Mouse (Mus musculus): ENCODE results near the gene Olfr480. TPM values are rescaled to one million over a fixed set of nuclear protein-coding genes. Genes with fewer than 3 reads are reported as not detected.

Gene Olfr480
- polyA plus RNA-seq (2014; fragmentation: Nextera tagmentation; extraction: Ambion mirVana): not detected in 2 replicates

DNA sequence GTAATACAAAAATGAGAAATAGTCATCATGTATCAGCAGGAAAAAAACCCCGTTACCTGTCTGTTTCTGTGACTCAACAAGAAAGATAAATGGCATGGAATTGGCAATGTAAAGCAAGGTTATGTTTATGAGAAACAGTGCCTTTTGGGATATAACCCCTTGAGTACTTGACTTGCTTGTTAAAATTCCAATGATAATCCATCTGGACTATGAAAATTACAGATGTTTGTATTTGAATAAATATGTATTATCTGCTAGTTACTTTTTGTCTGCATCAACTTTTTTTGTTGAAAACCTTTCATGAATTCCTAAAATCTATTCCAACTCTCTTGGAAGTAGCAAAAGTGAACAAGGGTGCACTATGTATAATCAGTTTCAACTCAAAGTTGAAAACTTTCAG lies at the start of gene Olfr480:
Gene Olfr480 (minus strand): TSS at position 101 of the 400 bp plus-strand sequence.
- H3K4me3 ChIP-seq (ENCODE audit: low read depth, low read length): no peak within 1 kb of the TSS
- no peak within 1 kb of the TSS for H3K9ac ChIP-seq (replicated peaks; ENCODE audit: low read depth, low read length)
- no peak within 1 kb of the TSS for H3K27ac ChIP-seq (ENCODE audit: low read depth, low read length)
- WGBS: 92% methylated on average over 1 of the region's 1 CpGs
- H3K4me1 ChIP-seq (ENCODE audit: control insufficient read depth, insufficient read depth, low read length): no peaks in the 10 kb centered on the region
- ATAC-seq (ENCODE audit: low read depth): no peak
- H3K4me2 ChIP-seq (ENCODE audit: low read depth, low read length): no peak within 1 kb of the TSS
- H3K27me3 ChIP-seq (ENCODE audit: control insufficient read depth, insufficient read depth, low read length): no peaks in the 10 kb centered on the region
- no peaks in the 10 kb centered on the region for H3K9me3 ChIP-seq (ENCODE audit: control insufficient read depth, low read length)
- no peaks in the 10 kb centered on the region for H3K36me3 ChIP-seq (ENCODE audit: control insufficient read depth, insufficient read depth, low read length)

DNA sequence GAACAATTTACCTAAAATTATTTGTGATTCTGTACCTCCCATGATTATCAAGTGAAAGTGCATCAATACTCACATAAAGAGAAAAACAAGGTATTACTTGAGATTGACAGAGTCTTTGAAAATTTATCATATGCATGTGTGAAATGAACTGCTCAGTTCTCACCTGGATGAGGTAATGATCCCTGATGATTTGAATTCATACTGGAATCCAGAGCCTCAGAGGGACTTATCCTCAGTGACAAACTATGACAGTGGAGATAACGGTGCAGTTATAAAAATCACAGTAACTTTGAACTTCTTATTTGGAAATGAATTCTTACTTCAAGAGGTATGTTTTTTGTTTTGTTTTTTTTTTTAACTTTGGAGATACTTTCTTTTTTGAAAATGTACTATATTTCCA lies 33.4 kb upstream of the Olfr480 start, which contains the start of gene Olfr483:
Gene Olfr483 (plus strand): TSS at position 301 of the 400 bp plus-strand sequence.
- H3K4me2 ChIP-seq (ENCODE audit: low read depth, low read length): no peak within 1 kb of the TSS
- ATAC-seq (ENCODE audit: low read depth): no peak
- H3K27me3 ChIP-seq (ENCODE audit: control insufficient read depth, insufficient read depth, low read length): no peaks in the 10 kb centered on the region
- no peaks in the 10 kb centered on the region for H3K4me1 ChIP-seq (ENCODE audit: control insufficient read depth, insufficient read depth, low read length)
- no peaks in the 10 kb centered on the region for H3K36me3 ChIP-seq (ENCODE audit: control insufficient read depth, insufficient read depth, low read length)
- 87% methylated on average over 1 of the region's 1 CpGs for WGBS
- H3K27ac ChIP-seq (ENCODE audit: low read depth, low read length): no peak within 1 kb of the TSS
- H3K9me3 ChIP-seq (ENCODE audit: control insufficient read depth, low read length): no peaks in the 10 kb centered on the region
- H3K9ac ChIP-seq (replicated peaks; ENCODE audit: low read depth, low read length): no peak within 1 kb of the TSS
- H3K4me3 ChIP-seq (ENCODE audit: low read depth, low read length): no peak within 1 kb of the TSS

DNA sequence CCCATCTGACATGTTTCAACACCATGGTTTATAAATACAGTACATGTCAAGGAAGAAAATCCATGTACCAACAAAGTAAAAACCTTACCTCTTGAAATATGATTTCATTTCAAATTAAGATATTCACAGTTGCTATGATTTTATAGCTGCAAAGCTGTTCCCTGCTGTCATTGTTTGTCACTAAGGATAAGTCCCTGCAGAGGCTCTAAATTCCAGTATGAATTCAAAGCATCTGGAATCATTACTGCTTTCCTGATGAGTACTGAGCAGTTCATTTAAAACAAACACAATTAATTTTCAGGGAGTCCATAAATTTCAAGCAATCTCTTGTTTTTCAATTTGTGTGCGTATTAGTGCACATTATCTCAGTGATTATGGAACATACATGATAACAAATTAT lies 30.3 kb upstream of the Olfr480 start, which contains the start of gene Olfr482:
Gene Olfr482 (minus strand): TSS at position 101 of the 400 bp plus-strand sequence.
- Histone ChIP-seq H3K36me3 (ENCODE audit: control insufficient read depth, insufficient read depth, low read length) (no peaks in the 10 kb centered on the region), H3K9ac (replicated peaks; ENCODE audit: low read depth, low read length) (no peak within 1 kb of the TSS), H3K4me2 (ENCODE audit: low read depth, low read length) (no peak within 1 kb of the TSS), H3K27me3 (ENCODE audit: control insufficient read depth, insufficient read depth, low read length) (no peaks in the 10 kb centered on the region), H3K4me3 (ENCODE audit: low read depth, low read length) (no peak within 1 kb of the TSS), H3K27ac (ENCODE audit: low read depth, low read length) (no peak within 1 kb of the TSS), H3K9me3 (ENCODE audit: control insufficient read depth, low read length) (no peaks in the 10 kb centered on the region), H3K4me1 (ENCODE audit: control insufficient read depth, insufficient read depth, low read length) (no peaks in the 10 kb centered on the region)
- 73% methylated on average over 1 of the region's 1 CpGs for WGBS
- no peak for ATAC-seq (ENCODE audit: low read depth)

DNA sequence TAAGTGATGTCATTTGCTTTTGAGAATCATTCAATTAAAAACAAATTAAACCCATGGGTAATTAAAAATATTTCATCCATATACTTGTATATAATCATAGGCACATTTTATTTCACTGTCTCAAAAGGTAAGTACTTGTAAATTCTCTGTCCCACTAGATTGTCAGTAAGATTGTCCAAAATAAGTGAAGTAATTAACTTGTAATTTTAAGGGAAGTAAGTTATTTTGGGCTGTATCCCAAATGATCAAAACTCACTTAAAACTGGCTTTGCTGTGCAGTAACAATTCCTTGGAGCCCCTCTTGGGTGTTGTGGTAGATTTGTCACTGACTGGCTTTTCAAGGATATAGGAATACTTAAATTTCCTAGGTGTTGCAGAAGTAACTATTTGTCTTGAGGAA lies 12.4 kb upstream of the Olfr480 start, which contains the start of gene Olfr481:
Gene Olfr481 (plus strand): TSS at position 301 of the 400 bp plus-strand sequence.
- H3K27ac ChIP-seq (ENCODE audit: low read depth, low read length): no peak within 1 kb of the TSS
- H3K9me3 ChIP-seq (ENCODE audit: control insufficient read depth, low read length): no peaks in the 10 kb centered on the region
- no peak within 1 kb of the TSS for H3K4me3 ChIP-seq (ENCODE audit: low read depth, low read length)
- H3K4me1 ChIP-seq (ENCODE audit: control insufficient read depth, insufficient read depth, low read length): no peaks in the 10 kb centered on the region
- no peak within 1 kb of the TSS for H3K4me2 ChIP-seq (ENCODE audit: low read depth, low read length)
- ATAC-seq (ENCODE audit: low read depth): no peak
- H3K36me3 ChIP-seq (ENCODE audit: control insufficient read depth, insufficient read depth, low read length): no peaks in the 10 kb centered on the region
- H3K27me3 ChIP-seq (ENCODE audit: control insufficient read depth, insufficient read depth, low read length): no peaks in the 10 kb centered on the region
- no peak within 1 kb of the TSS for H3K9ac ChIP-seq (replicated peaks; ENCODE audit: low read depth, low read length)

DNA sequence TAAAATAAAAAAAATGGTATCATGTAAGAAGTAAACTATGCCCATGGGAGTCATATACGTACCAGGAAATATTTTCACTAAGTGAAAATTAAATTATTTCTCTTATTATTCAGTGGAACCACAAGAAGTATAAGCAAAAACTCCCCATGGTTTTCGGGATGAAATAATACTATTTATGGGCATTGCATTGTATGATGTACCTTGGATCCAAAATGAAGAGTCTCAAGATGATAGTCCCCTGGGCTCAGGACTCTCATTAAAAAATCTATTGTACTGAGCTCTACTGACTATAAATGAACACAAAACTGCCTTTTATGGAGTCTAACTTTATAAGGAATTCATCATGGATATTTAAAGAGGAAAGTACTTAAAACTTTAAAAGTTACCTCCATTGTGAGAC lies 16.8 kb downstream of the Olfr480 start, which contains the start of gene Olfr479:
Gene Olfr479 (plus strand): TSS at position 301 of the 400 bp plus-strand sequence.
- WGBS: 93% methylated on average over 2 of the region's 2 CpGs
- H3K27ac ChIP-seq (ENCODE audit: low read depth, low read length): no peak within 1 kb of the TSS
- H3K4me3 ChIP-seq (ENCODE audit: low read depth, low read length): no peak within 1 kb of the TSS
- H3K4me1 ChIP-seq (ENCODE audit: control insufficient read depth, insufficient read depth, low read length): no peaks in the 10 kb centered on the region
- no peak within 1 kb of the TSS for H3K9ac ChIP-seq (replicated peaks; ENCODE audit: low read depth, low read length)
- no peak within 1 kb of the TSS for H3K4me2 ChIP-seq (ENCODE audit: low read depth, low read length)
- no peak for ATAC-seq (ENCODE audit: low read depth)
- no peaks in the 10 kb centered on the region for H3K9me3 ChIP-seq (ENCODE audit: control insufficient read depth, low read length)
- H3K36me3 ChIP-seq (ENCODE audit: control insufficient read depth, insufficient read depth, low read length): no peaks in the 10 kb centered on the region
- H3K27me3 ChIP-seq (ENCODE audit: control insufficient read depth, insufficient read depth, low read length): no peaks in the 10 kb centered on the region

DNA sequence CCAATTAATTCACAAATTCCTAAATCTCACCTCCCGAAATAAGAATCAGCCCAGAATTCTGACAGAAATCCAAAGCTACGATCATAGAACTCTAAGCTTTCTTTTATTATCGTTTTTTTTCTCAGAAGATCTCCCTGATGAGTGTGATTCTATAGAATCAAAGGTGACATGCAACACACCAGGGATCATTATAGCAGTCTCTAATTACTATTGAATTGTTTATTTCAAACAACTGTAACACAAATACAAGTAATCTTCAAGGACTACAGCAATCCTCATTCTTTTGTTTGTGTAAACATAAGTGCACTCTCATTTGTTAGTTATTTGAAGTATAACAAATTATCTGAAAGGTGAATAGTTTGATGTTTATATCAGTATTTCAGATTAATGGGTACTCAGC lies 33.3 kb downstream of the Olfr480 start, which contains the start of gene Olfr478:
Gene Olfr478 (minus strand): TSS at position 101 of the 400 bp plus-strand sequence.
- WGBS: 82% methylated on average over 3 of the region's 3 CpGs

More for the DNA sequence above, 33.3 kb downstream of the Olfr480 start, which contains the start of gene Olfr478:
- no peaks in the 10 kb centered on the region for H3K36me3 ChIP-seq (ENCODE audit: control insufficient read depth, insufficient read depth, low read length)
- no peak within 1 kb of the TSS for H3K4me2 ChIP-seq (ENCODE audit: low read depth, low read length)
- no peak within 1 kb of the TSS for H3K4me3 ChIP-seq (ENCODE audit: low read depth, low read length)
- no peak within 1 kb of the TSS for H3K27ac ChIP-seq (ENCODE audit: low read depth, low read length)
- no peaks in the 10 kb centered on the region for H3K9me3 ChIP-seq (ENCODE audit: control insufficient read depth, low read length)
- H3K9ac ChIP-seq (replicated peaks; ENCODE audit: low read depth, low read length): no peak within 1 kb of the TSS
- H3K27me3 ChIP-seq (ENCODE audit: control insufficient read depth, insufficient read depth, low read length): no peaks in the 10 kb centered on the region
- H3K4me1 ChIP-seq (ENCODE audit: control insufficient read depth, insufficient read depth, low read length): no peaks in the 10 kb centered on the region
- ATAC-seq (ENCODE audit: low read depth): no peak

Other genes starting within 250 kb of the Olfr480 start
- gene Olfr469, start 241.8 kb downstream of the Olfr480 start, polyA plus RNA-seq (2014; fragmentation: Nextera tagmentation; extraction: Ambion mirVana): not detected in 2 replicates
- not detected in 2 replicates for gene Olfr470, start 219.9 kb downstream of the Olfr480 start, polyA plus RNA-seq (2014; fragmentation: Nextera tagmentation; extraction: Ambion mirVana)
- gene Olfr472, start 169.4 kb downstream of the Olfr480 start, polyA plus RNA-seq (2014; fragmentation: Nextera tagmentation; extraction: Ambion mirVana): not detected in 2 replicates
- not detected in 2 replicates for gene Olfr473, start 136.9 kb downstream of the Olfr480 start, polyA plus RNA-seq (2014; fragmentation: Nextera tagmentation; extraction: Ambion mirVana)
- gene Olfr474, start 112.7 kb downstream of the Olfr480 start, polyA plus RNA-seq (2014; fragmentation: Nextera tagmentation; extraction: Ambion mirVana): not detected in 2 replicates
- gene Olfr476, start 102.5 kb downstream of the Olfr480 start, polyA plus RNA-seq (2014; fragmentation: Nextera tagmentation; extraction: Ambion mirVana): not detected in 2 replicates
- not detected in 2 replicates for gene Olfr477, start 80.7 kb downstream of the Olfr480 start, polyA plus RNA-seq (2014; fragmentation: Nextera tagmentation; extraction: Ambion mirVana)
- gene Olfr478, start 33.4 kb downstream of the Olfr480 start, polyA plus RNA-seq (2014; fragmentation: Nextera tagmentation; extraction: Ambion mirVana): not detected in 2 replicates
- gene Olfr479, start 16.7 kb downstream of the Olfr480 start, polyA plus RNA-seq (2014; fragmentation: Nextera tagmentation; extraction: Ambion mirVana): not detected in 2 replicates
- not detected in 2 replicates for gene Olfr481, start 12.5 kb upstream of the Olfr480 start, polyA plus RNA-seq (2014; fragmentation: Nextera tagmentation; extraction: Ambion mirVana)
- gene Olfr482, start 30.2 kb upstream of the Olfr480 start, polyA plus RNA-seq (2014; fragmentation: Nextera tagmentation; extraction: Ambion mirVana): not detected in 2 replicates
- not detected in 2 replicates for gene Olfr483, start 33.5 kb upstream of the Olfr480 start, polyA plus RNA-seq (2014; fragmentation: Nextera tagmentation; extraction: Ambion mirVana)
- gene Olfr484, start 60.1 kb upstream of the Olfr480 start, polyA plus RNA-seq (2014; fragmentation: Nextera tagmentation; extraction: Ambion mirVana): not detected in 2 replicates
- gene Olfr485, start 92.5 kb upstream of the Olfr480 start, polyA plus RNA-seq (2014; fragmentation: Nextera tagmentation; extraction: Ambion mirVana): not detected in 2 replicates
- gene Olfr486, start 105.4 kb upstream of the Olfr480 start, polyA plus RNA-seq (2014; fragmentation: Nextera tagmentation; extraction: Ambion mirVana): not detected in 2 replicates
- not detected in 2 replicates for gene Olfr487, start 147.3 kb upstream of the Olfr480 start, polyA plus RNA-seq (2014; fragmentation: Nextera tagmentation; extraction: Ambion mirVana)
- not detected in 2 replicates for gene Olfr488, start 191.0 kb upstream of the Olfr480 start, polyA plus RNA-seq (2014; fragmentation: Nextera tagmentation; extraction: Ambion mirVana)
- gene Olfr490, start 221.6 kb upstream of the Olfr480 start, polyA plus RNA-seq (2014; fragmentation: Nextera tagmentation; extraction: Ambion mirVana): not detected in 2 replicates
- gene Olfr491, start 246.1 kb upstream of the Olfr480 start, polyA plus RNA-seq (2014; fragmentation: Nextera tagmentation; extraction: Ambion mirVana): not detected in 2 replicates

Measured in neural tube, embryonic 14.5 days (tissue).